Mouse (Mus musculus): Measurements from ENCODE around the gene Dlk1. TPM values are rescaled to one million over a fixed set of nuclear protein-coding genes. Genes with fewer than 3 reads are reported as not detected.

Gene Dlk1
- total RNA-seq, 1 experiment from 2014 or later = not detected

DNA sequence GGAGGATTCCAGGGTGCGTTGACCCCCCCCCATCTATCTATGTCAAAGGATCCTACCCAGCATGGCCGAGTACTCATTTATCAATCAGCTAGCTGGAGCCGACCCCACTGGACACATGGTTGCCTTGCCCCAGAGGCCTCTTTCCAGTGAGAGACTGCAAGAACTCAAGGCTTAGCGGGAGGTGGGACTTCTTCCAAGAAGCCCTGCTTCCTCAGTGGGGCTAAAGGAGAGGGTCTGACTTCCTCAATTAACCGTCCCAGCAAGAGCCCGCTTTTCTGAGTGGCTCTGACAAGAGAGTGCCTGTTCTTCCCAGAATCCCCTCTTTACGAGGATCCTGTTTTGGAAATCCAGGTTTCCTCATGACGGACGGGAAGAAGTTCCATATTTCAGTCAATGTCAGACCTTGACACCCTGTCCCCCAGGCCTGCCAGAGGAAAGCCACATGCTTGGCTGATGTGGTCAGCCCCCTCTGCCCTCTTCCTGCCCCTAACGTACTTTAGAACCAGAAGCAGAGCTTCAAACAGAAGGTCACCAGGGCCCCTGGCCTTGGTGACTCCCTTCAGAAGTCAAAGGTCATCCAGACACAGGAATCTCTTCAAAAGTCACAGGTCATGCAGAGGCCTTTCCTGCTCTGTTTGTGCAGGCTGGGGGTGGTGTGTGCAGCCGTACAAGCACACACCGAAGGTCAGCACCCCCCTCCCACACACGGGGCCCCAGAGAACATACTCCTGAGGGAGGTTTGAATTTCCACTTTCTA is 59.7 kb downstream of the Dlk1 start:
- ATAC-seq (replicated peaks; ENCODE audit: insufficient number of reproducible peaks, low FRiP score, low TSS enrichment, poor library complexity, severe bottlenecking) = no peak

Other genes with a start within 250 kb of the Dlk1 start
- not detected in 3 replicates for gene Rtl1, start 147.5 kb downstream of the Dlk1 start, total RNA-seq (2017)